Mouse (Mus musculus) spleen, postnatal 10 days (tissue): ENCODE results near the gene Slc30a6.

Experiments used
- DNase-seq, 2 experiments: peaks; one replicate each; pipeline ENCODE4 v3.0.0; 2021 to 2022; ENCODE audit warnings: low spot score in 2 of 2

Slc30a6 gene

DNA sequence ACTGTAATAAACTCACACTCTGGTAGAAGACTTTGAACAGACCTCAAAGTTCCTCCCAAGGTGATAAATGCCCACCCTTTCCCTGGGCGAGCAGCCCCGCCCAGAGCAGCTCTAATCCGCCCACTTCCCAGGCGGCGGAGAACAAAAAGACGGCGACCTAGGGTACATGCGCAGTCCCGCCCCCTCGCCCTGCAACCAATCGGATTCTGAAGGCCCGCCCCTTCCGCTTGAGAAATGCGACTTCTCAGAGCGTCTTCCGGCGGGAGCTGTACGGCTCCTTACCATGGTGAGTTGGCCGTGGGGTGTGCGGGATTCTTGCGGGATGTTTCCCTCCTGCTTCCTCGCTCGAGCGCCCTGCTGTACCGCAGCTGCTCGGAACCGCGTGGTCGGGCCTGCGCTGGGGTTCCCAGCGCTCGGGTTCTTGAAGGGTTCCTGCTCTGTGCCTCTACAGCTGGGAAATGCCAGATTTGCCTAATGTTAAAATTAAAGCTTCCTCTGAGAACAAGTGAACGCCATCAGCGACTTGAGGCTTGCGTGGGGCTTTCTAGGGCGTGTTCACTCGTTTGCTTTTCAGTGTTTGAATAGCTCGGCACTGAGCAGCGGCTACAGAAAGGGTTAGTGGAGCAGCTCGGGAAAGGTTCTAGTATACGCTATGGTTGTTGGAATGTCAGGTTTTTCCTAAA lies at the start of gene Slc30a6:
TSS of gene Slc30a6 (plus strand) at position 226 of the 683 bp plus-strand sequence.
- peak; percentile 91 to 98 for DNase-seq

DNA sequence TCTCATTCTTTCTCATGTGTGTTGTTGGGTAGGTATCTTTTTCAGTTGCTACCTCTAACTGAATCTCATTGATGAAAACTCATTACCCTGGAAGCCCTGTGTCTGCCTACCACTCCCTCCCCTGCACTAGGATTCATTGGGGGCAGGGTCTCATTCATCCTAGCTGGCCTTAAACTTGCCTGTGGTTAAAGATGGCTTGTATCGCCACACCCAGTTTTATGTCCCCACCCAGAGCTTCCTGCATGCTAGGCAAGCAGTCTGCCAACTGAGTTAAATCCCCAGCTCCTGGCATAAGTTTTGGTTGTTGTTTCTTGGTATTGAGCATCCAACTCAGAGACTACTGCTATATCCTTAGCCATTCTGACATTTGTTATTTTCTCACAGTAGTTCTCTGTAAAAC lies 31.8 kb upstream of the Slc30a6 start:
- no peak for DNase-seq

DNA sequence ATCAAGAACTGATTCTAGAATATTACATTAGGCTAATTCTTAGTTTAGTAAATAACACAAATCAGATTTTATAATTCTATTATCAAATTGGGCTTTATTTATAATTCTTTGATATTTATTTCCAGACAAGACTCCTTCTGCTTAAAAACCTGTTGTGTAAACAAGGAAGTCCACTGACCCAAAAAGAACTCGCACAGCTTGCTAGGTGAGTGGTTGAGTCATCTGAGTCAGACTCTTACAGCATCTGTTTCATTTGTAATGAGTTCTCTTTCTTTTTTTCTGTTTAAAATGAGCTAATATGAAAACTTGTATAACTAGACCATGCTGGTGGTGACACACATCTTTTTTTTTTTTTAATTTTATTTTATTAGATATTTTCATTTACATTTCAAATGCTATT lies 18.5 kb upstream of the Slc30a6 start:
- no peak for DNase-seq

DNA sequence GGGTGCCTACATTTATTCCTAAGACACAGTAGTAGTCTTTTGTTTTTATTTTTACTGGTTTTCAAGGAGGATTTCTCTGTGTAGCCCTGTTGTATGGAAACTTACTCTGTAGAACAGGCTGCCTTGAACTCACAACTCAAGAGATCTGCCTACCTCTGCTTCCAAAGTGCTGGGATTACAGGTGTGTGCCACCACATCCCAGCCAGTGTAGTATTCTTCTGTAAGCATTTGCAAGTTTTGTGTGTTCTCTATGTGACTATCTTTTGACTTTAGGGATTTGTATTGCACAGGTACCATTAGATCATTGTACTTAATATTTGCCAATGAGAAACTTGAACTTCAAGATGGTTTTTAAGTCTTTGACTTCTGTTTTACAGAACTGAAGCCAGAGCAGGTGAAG lies 8.8 kb upstream of the Slc30a6 start:
- DNase-seq: no peak

GRCm38 (mm10) chr17:74389847-74390246 lies 5.6 kb upstream of the Slc30a6 start:
- DNase-seq: peak in 1 of 2 experiments; percentile 29

GRCm38 (mm10) chr17:74394381-74394780 lies 1.0 kb upstream of the Slc30a6 start:
- no peak for DNase-seq

DNA sequence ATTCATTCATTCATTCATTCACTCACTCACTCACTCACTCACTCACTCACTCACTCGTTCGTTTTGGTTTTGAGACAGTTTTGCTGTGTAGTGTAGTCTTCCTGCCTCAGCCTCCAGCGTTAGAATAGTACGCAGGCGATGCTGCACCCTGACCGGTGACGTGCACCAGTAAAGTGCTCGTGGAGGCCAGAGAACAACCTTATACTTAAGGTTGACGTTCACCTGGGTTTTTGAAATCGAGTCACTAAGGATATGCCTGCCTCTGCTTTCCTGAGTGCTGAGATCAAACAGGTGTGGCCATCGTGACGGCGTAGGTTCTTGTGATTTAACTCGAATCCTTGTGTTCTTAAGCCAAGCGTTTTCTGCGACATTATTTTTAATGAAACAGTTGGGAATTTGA lies 553 bp upstream of the Slc30a6 start:
- DNase-seq: peak; percentile 12 to 19

GRCm38 (mm10) chr17:74396766-74397165 lies 1.4 kb downstream of the Slc30a6 start:
- no peak for DNase-seq

GRCm38 (mm10) chr17:74397173-74397572 lies 1.8 kb downstream of the Slc30a6 start:
- no peak for DNase-seq

DNA sequence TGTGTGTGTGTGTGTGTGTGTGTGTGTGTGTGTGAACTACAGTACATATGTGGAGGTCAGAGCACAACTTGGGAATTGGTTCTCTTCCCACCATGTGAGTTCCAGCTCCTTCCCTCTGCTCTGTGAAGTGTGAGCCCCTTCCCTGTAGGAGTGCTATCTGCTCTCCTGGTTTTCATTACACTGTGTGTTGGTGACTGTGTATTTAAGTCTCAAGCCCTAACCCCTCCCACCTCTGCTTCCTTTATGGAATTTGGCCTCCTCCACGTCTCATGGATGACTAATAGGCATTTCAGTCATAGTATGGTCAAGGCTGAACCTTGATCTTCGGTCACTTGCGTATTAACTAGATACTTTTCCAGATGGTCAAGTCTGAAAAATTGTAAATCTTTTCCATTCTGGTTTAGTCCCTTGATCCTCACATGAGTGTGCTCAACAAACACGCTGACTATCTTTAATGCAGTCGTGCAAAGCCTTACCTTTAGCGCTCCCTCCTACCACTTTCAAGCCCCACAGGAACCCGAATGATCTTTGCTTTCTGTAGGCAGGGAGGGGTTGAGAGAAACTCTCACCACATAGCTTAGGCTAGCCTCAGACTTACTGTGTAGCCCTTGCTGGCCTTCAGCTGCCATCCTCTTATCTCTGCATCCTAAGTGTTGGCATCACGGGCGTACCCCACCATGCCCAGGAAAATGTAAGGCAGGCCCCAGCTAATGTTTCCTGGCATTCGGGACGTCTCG lies 7.2 kb downstream of the Slc30a6 start:
- no peak for DNase-seq

- DNase-seq: no peak
Measured at GRCm38 (mm10) chr17:74406487-74406886, 11.1 kb downstream of the Slc30a6 start.

GRCm38 (mm10) chr17:74409722-74410121 lies 14.3 kb downstream of the Slc30a6 start:
- DNase-seq: no peak

DNA sequence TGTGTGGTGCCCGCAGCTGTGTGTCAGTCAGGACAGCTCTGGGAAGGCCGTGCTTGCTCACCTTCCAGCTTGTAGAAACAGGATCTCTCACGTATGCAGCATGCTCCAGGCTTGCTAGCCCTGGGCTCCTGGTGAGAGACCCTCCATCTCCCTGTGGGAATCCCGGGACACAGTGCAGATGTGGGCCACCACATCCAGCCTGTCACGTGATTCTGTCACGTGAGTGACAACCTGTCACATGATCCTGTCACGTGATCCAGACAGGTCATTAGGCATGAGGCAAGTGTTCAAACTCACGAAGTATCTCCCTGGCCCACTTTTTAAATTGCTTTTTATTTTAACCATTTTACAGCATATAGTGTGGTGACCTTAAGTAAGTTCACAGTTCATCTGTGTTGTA lies 17.9 kb downstream of the Slc30a6 start:
- DNase-seq: no peak

- DNase-seq: no peak
Measured at GRCm38 (mm10) chr17:74414671-74415070, 19.3 kb downstream of the Slc30a6 start.

DNA sequence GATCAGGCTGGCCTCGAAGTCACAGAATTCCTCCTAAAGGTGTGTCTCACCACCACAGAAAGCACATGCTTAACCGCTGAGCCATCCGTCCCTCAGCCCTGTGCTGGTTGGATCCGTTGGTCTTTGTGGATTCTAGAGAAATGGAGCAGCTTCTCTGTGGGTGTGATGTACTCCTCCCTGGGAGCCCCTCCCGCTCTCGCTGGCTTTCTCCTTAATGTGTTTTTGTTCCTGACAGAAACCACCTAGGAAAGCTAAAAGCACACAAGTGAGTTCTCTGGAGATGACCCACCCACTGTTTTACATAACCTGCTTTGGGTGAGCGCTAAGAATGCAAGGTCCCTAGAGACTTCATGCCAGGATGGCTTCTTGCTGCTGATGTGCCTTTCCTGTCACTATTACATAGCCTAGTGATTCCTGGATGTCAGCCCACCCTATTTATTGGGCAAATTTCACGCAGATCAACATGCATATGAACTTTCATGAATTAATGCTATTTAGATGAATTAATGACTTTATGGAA lies 21.5 kb downstream of the Slc30a6 start:
- no peak for DNase-seq

DNA sequence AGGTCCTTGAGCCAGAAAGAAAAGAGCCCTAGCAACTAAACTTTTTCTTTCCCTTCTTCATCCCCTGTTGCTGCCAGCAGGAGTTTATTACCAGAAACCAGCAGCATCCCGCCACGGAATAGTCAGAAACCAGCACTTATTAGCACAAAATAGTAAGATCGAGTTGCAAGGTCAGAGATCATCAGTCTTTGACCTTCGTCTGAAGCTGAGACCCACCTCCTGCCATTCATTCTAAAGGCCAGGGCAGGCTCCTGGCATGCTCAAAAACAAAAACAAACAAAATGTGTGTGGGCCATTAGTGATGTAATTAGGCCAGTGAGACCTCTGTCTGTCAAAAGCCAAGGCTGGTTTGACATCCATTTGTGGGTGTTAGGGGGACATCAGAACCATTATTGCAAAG lies 22.8 kb downstream of the Slc30a6 start:
- DNase-seq: no peak

GRCm38 (mm10) chr17:74420656-74421055 lies 25.2 kb downstream of the Slc30a6 start:
- no peak for DNase-seq

GRCm38 (mm10) chr17:74424401-74425005 lies 29.1 kb downstream of the Slc30a6 start:
- no peak for DNase-seq

DNA sequence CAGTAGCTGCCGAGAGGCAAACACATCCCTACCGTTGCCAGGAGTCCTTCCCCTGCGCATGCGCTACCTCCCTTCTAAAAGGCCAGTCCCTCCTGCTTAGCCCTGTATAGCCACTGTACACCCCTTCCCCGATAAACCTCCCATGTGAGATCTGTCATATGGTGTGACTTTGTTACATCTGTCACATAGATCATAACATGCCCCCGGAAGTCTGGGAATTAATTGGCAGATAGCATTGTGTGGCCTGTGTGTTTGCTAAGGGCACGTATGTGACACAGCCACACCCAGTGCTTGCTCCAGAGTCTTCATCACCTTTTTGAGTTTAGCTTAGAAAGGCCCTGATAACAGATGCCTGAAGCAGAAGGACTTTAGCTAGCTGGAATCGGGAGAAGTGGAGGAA lies 34.7 kb downstream of the Slc30a6 start:
- DNase-seq: no peak

- peak in 1 of 2 experiments; percentile 22 for DNase-seq
Measured at GRCm38 (mm10) chr17:74431481-74431880, 36.1 kb downstream of the Slc30a6 start.

DNA sequence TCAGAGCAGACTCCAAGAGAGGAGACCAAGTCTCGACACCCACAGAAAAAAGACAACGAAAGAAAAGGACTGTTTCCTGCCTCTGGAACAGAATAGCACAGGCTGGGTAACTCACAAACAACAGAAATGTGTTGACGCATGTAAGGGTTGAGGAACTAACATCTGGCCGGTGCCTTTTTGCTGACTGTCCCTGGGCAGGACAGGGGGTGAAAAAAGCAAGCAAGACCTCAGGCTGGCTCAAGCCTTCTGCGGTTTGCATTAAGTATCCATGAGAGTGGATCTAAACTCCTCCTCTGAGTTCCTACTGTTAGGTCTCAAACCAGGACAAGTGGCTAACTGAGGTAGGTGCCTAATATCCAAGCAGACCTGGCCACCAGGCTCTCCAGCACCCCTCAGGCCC lies 37.2 kb downstream of the Slc30a6 start:
- no peak for DNase-seq

DNA sequence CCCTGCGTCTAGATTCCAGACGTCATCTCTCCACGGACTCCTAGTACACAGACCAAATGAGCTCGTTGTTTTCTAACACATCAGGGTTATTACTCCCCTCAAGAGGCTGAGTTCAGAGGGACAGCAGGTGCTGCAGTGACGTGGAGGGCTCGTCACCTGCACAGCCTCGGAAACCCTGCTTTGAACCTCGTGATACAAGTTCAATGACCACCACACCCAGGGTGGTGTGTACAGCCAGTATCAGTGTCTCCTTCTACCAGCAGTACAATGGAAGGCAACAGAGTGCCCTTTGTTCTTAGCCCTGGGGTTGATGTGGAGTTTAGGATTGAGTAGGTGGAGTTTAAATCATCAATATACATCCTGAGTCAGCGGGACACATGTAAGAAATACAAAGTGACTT lies 42.4 kb downstream of the Slc30a6 start:
- no peak for DNase-seq

GRCm38 (mm10) chr17:74440486-74440885 lies 45.1 kb downstream of the Slc30a6 start:
- DNase-seq: no peak
